Mouse (Mus musculus) liver, embryonic 14.5 days (tissue): ENCODE measurements around the gene Cacna1i. TPM values are rescaled to one million over a fixed set of nuclear protein-coding genes. Genes with fewer than 3 reads are reported as not detected.

Source experiments
- ATAC-seq: fragments of 200-750 bp; cut with Nextera tagmentation; 2 replicates; pipeline ENCODE4 v1.8.0; 2017; ENCODE audit warnings: moderate number of reproducible peaks, mild to moderate bottlenecking, moderate library complexity; ENCODE audit not compliant: insufficient read depth
- DNase-seq, 3 experiments: peaks; one replicate each; pipeline ENCODE4 v3.0.0-alpha.2; 2012 to 2013; ENCODE audit warnings: low read depth in 3 of 3, low spot score in 3 of 3
- H3K27ac ChIP-seq: fragments of 300-500 bp; sonication (generic); 2 replicates; pipeline ENCODE4 v1.5.1; 2014; ENCODE audit warnings: moderate library complexity, mild to moderate bottlenecking, control low read depth, inconsistent platforms
- H3K27me3 ChIP-seq: fragments of 300-500 bp; sonication (generic); 2 replicates; pipeline ENCODE4 v1.6.1; 2014; ENCODE audit warnings: mild to moderate bottlenecking, low read length, moderate library complexity; ENCODE audit not compliant: control insufficient read depth, insufficient read depth
- H3K36me3 ChIP-seq: fragments of 300-500 bp; sonication (generic); replicated peaks from 2 replicates; pipeline ENCODE4 v1.6.1; 2014; ENCODE audit warnings: low read depth; ENCODE audit not compliant: control insufficient read depth, insufficient read depth
- H3K4me1 ChIP-seq, 2 experiments: fragments of 200-500 bp in 1 of 2; fragments of 300-500 bp in 1 of 2; sonication (generic) in 1 of 2; replicated peaks; 2 replicates each; pipeline ENCODE4 v1.6.1; 2012 to 2014; ENCODE audit warnings: antibody characterized with exemption in 1 of 2, inconsistent platforms in 1 of 2, low read length in 1 of 2; ENCODE audit not compliant: control insufficient read depth in 2 of 2, insufficient read depth in 2 of 2
- H3K4me2 ChIP-seq: fragments of 300-500 bp; sonication (generic); 2 replicates; pipeline ENCODE4 v1.6.1; 2014; ENCODE audit warnings: low read depth, mild to moderate bottlenecking, control low read depth, moderate library complexity
- H3K4me3 ChIP-seq, 2 experiments: fragments of 200-500 bp in 1 of 2; fragments of 300-500 bp in 1 of 2; sonication (generic) in 1 of 2; 2 replicates each; pipeline ENCODE4 v1.5.1; 2012 to 2014; ENCODE audit warnings: low read depth in 2 of 2, low read length in 2 of 2, mild to moderate bottlenecking in 2 of 2, control low read depth in 1 of 2, inconsistent platforms in 1 of 2, moderate library complexity in 1 of 2; ENCODE audit not compliant: insufficient read depth in 1 of 2
- H3K9ac ChIP-seq: fragments of 300-500 bp; sonication (generic); replicated peaks from 2 replicates; pipeline ENCODE4 v1.6.1; 2014; ENCODE audit warnings: mild to moderate bottlenecking, control low read depth, moderate library complexity
- H3K9me3 ChIP-seq: fragments of 300-500 bp; sonication (generic); 2 replicates; pipeline ENCODE4 v1.6.1; 2016; ENCODE audit warnings: low read length, mixed read lengths; ENCODE audit not compliant: control insufficient read depth
- CTCF ChIP-seq: IDR thresholded peaks from 2 replicates; pipeline ENCODE4 v1.5.1; 2016; ENCODE audit warnings: antibody characterized with exemption, low read depth, control low read depth
- EP300 ChIP-seq: IDR thresholded peaks from 2 replicates; pipeline ENCODE4 v1.6.1; 2016; ENCODE audit warnings: antibody characterized with exemption, low read depth
- WGBS: fragments of 180-500 bp; shearing (Covaris S2); extraction: QIAGEN DNeasy Blood & Tissue Kit; methylation state at CpG from one replicate; pipeline ENCODE4 v1.1.7; 2014; ENCODE audit not compliant: insufficient replicate concordance; 5-methylcytosine and 5-hydroxymethylcytosine counted together
- polyA plus RNA-seq, 2 experiments: library from polyadenylated mRNA; depleted of rRNA in 1 of 2; stranded (reverse) in 1 of 2; unstranded in 1 of 2; fragments of >200 nt; fragmentation: Nextera tagmentation in 1 of 2; extraction: Ambion mirVana in 1 of 2; gene quantifications; 2 replicates each; pipeline versions ENCODE4 v1.2.1 to v1.2.3; 2012 to 2014

Gene Cacna1i
- polyA plus RNA-seq, 2 experiments: 0.01 TPM

DNA sequence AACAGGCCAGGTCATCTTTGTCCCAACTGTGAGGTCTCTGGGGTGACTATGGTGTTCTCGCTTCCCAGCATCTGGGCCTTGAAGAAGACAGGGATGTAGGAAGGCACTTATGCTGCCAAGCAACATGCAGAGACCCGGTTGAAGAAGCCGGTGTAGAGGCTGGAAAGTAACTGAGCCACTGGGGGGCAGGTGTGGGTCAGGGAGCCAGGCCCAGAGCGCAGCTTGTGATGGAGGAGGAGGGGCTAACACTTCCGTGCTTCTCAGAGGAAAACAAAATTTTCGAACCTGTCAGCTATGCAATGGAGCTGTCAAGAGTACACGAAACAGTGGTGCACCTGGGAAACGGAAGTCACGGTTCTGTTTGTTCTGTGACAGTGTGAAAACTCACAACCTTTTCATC lies 9.9 kb upstream of the Cacna1i start:
- Histone ChIP-seq H3K4me2 (no peak overlapping the region), H3K4me1 (no peaks in the 10 kb centered on the region), H3K4me3 (no peak overlapping the region), H3K36me3 (no peaks in the 10 kb centered on the region), H3K9ac (no peak overlapping the region), H3K27me3 (no peaks in the 10 kb centered on the region; the same call in 1 of the 2 replicates), H3K9me3 (no peaks in the 10 kb centered on the region), H3K27ac (no peak overlapping the region)
- WGBS: 30% methylated on average over 9 of the region's 9 CpGs
- DNase-seq (no peak), ATAC-seq (no peak)
- TF ChIP-seq EP300 (no peak), CTCF (peak; percentile 24; the same call in 1 of the 2 replicates)

DNA sequence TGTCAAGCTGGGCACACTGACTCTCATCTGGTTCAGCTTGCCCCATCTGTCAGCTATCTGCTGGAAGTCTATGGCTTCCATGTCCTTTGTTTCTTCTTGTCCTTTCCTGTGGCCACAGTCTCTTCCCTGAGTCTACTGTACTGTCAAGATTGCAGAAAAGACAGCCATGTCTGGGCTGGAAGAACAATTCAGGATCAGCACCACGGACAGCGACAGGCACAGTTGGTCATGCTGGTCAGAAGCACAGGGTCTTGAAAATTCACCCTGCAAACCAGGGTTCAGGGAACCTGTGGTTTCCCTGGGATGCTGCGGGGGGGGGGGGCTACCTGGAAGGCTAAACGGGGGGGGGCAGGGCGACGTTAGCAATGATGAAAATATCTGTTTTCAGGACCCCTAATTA lies 9.4 kb upstream of the Cacna1i start:
- no peak for ATAC-seq
- H3K27me3 ChIP-seq: no peaks in the 10 kb centered on the region; the same call in 1 of the 2 replicates
- peak in 1 of 3 experiments; percentile 30 for DNase-seq
- TF ChIP-seq CTCF (no peak), EP300 (no peak)
- H3K36me3 ChIP-seq: no peaks in the 10 kb centered on the region
- no peak overlapping the region for H3K4me2 ChIP-seq
- 3% methylated on average over 6 of the region's 6 CpGs for WGBS
- no peak overlapping the region for H3K9ac ChIP-seq
- no peaks in the 10 kb centered on the region for H3K9me3 ChIP-seq
- no peak overlapping the region for H3K27ac ChIP-seq
- H3K4me3 ChIP-seq: no peak overlapping the region
- no peaks in the 10 kb centered on the region for H3K4me1 ChIP-seq

DNA sequence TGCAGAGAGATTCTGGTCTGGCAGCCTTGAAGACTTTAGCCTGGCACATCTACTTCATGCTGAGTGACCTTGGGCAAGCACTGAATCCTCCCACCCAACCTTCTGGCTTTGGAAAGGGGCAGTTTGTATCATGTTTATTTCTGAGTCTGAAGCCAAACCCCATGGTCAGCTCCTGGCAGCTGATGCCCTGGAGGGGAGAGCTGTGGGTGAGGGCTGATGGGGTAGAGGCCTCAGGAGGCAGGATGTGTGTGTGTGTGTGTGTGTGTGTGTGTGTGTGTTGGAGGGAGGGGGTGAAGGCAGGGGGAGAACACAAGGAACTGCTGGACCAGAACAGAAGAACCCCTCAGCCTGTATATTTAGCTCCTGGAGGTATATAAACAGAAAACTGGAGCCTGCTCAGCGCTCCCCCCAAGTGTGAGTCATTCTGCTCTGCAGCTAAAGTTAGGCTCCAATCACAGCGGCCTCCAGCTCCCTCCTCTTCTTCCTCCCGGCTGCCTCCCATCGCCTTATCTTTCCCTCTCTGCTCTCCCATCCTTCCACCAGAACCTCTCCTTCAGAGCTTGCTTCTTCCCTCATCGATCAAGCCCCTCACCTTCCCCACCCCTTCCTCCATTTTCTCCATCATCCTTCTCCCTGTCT lies 8.8 kb upstream of the Cacna1i start:
- Histone ChIP-seq H3K9ac (no peak overlapping the region), H3K27me3 (no peaks in the 10 kb centered on the region; the same call in 1 of the 2 replicates), H3K27ac (no peak overlapping the region), H3K4me1 (no peaks in the 10 kb centered on the region), H3K36me3 (no peaks in the 10 kb centered on the region), H3K9me3 (no peaks in the 10 kb centered on the region), H3K4me2 (no peak overlapping the region), H3K4me3 (no peak overlapping the region)
- no peak for DNase-seq
- no peak for TF ChIP-seq CTCF
- TF ChIP-seq EP300: no peak
- ATAC-seq: no peak
- WGBS: 49% methylated on average over 5 of the region's 5 CpGs

- H3K27me3 ChIP-seq: no peaks in the 10 kb centered on the region; the same call in 1 of the 2 replicates
- no peaks in the 10 kb centered on the region for H3K4me1 ChIP-seq
- 67% methylated on average over 2 of the region's 2 CpGs for WGBS
- DNase-seq (no peak), ATAC-seq (no peak)
- H3K9me3 ChIP-seq: no peaks in the 10 kb centered on the region
- no peak for TF ChIP-seq EP300
- TF ChIP-seq CTCF: no peak
- no peak overlapping the region for H3K27ac ChIP-seq
- H3K4me3 ChIP-seq: no peak overlapping the region
- H3K4me2 ChIP-seq: no peak overlapping the region
- no peaks in the 10 kb centered on the region for H3K36me3 ChIP-seq
- H3K9ac ChIP-seq: no peak overlapping the region
Measured at GRCm38 (mm10) chr15:80279053-80279452, 8.0 kb upstream of the Cacna1i start.

DNA sequence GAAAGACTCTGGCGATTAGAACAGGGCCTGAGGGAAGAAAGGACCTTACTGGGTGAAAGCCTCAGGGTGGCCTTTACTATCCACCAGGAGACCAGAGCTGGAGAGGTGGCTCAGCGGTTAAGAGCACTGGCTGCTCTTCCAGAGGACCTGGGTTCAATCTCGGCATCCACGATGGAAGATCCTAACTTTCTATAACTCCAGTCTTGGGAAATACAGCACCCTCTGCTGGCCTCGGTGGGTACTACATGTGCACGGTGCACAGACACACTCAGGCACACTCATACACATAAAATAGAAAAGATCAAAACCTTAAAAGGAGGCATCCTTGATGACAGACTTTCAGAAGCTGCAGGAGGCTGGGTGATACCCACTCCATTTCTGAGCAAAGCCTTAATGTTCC lies 6.4 kb upstream of the Cacna1i start:
- Histone ChIP-seq H3K27me3 (peaks cover 9% of the 10 kb centered on the region), H3K9ac (no peak overlapping the region), H3K27ac (no peak overlapping the region), H3K4me2 (no peak overlapping the region), H3K36me3 (no peaks in the 10 kb centered on the region), H3K9me3 (no peaks in the 10 kb centered on the region), H3K4me3 (no peak overlapping the region), H3K4me1 (no peaks in the 10 kb centered on the region)
- peak in 1 of 3 experiments; percentile 30 for DNase-seq
- 15% methylated on average over 6 of the region's 6 CpGs for WGBS
- no peak for ATAC-seq
- TF ChIP-seq CTCF: peak; percentile 87
- no peak for TF ChIP-seq EP300
